Mouse (Mus musculus) macrophage (primary cell): ENCODE measurements around the gene 1700020L24Rik. TPM values are rescaled to one million over a fixed set of nuclear protein-coding genes. Genes with fewer than 3 reads are reported as not detected.
A peak's percentile ranks its signal among the peaks of the same experiment; 100 is the strongest.

Experiments
- H3K27ac ChIP-seq: fragments of 350-480 bp; formaldehyde crosslinking; 2 replicates; pipeline ENCODE4 v1.9.0; 2021
- H3K36me3 ChIP-seq: fragments of 350-480 bp; formaldehyde crosslinking; 2 replicates; pipeline ENCODE4 v1.9.0; 2021; ENCODE audit errors: inconsistent target
- H3K4me3 ChIP-seq: fragments of 350-480 bp; formaldehyde crosslinking; 2 replicates; pipeline ENCODE4 v1.9.0; 2021; ENCODE audit errors: inconsistent target
- H3K79me2 ChIP-seq: fragments of 350-480 bp; formaldehyde crosslinking; 2 replicates; pipeline ENCODE4 v1.9.0; 2021; ENCODE audit errors: inconsistent target
- WGBS: methylation state at CpG from one replicate; pipeline ENCODE4 v1.1.7; 2026; ENCODE audit warnings: inconsistent platforms; ENCODE audit not compliant: missing documents; 5-methylcytosine and 5-hydroxymethylcytosine counted together
- polyA plus RNA-seq: library from polyadenylated mRNA; stranded (reverse); fragments of 250-400 nt; gene quantifications from 3 replicates; pipeline ENCODE4 v1.2.4, GENCODE M21; 2018; ENCODE audit warnings: inconsistent platforms

1700020L24Rik gene
- polyA plus RNA-seq, 1 experiment from 2014 or later, result not detected

DNA sequence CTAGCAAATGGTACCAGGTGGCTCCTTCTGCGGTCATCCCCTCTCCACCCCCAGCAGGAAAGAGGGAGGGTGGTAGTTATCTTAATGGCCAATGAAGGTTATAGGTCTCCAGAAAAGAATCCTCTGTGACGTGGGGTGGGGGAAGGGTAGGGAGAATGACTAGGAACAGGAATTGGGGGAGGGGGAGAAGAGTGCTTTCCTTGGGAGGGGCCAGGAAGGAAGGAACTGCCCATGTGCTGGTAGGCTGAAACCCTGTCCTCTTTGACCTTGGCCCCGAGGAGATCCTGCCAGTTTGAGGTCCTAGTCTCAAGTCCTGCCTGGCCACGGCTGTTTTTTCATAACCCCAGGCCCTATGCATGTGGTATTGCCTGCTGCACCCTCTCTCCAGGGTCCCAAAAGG, 11.8 kb downstream of the 1700020L24Rik start:
- no peak overlapping the region for H3K4me3 ChIP-seq
- no peaks in the 10 kb centered on the region for H3K79me2 ChIP-seq
- WGBS, result 64% methylated on average over 3 of the region's 4 CpGs
- no peak overlapping the region for H3K27ac ChIP-seq
- no peaks in the 10 kb centered on the region for H3K36me3 ChIP-seq

DNA sequence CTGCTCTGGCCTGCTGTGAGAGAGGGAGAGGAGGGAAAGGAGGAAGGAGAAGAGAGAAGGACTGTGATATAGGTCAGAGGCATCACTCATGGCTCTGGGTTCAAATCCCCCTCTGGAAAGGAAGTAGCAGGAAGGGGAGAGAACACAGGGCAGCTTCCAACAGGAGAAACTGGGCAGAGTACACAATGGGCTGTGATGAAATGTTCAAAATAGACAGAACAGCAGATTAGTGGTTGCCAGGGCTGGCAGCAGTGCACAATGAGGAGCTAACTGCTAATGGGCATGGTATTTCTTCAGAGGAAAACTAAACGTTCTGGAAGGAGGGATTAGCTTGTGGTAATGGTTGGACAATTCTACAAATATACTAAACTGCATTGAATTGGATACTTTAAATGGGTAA, 13.1 kb downstream of the 1700020L24Rik start:
- WGBS, result 78% methylated on average over 1 of the region's 1 CpGs
- H3K79me2 ChIP-seq, result no peaks in the 10 kb centered on the region
- no peaks in the 10 kb centered on the region for H3K36me3 ChIP-seq
- H3K4me3 ChIP-seq, result no peak overlapping the region
- H3K27ac ChIP-seq, result no peak overlapping the region

DNA sequence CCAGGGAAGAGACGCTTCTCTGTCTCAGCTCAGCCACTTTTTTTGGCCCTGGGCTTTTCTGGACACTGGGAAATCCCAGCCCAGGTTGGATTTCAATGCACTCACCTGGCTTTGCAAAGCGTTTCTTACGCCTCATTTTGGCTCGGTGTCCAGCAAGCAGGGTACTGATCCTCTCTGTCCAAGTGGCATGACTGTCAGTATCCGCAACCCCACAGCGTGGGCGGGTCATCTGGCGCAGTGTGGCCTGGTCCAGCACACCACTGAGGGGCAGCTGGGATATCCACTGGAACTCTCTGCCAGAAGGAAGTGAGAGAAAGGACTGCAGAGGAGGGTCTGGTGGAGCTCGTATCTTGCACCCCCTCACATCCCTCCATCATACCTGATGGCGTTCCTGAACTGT, 13.8 kb downstream of the 1700020L24Rik start:
- H3K4me3 ChIP-seq, result no peak overlapping the region
- no peaks in the 10 kb centered on the region for H3K79me2 ChIP-seq
- no peak overlapping the region for H3K27ac ChIP-seq
- WGBS, result 90% methylated on average over 10 of the region's 10 CpGs
- no peaks in the 10 kb centered on the region for H3K36me3 ChIP-seq

GRCm38 (mm10) chr11:83454548-83454947, 17.1 kb downstream of the 1700020L24Rik start:
- H3K36me3 ChIP-seq, result no peaks in the 10 kb centered on the region
- 26% methylated on average over 4 of the region's 4 CpGs for WGBS
- H3K27ac ChIP-seq, result no peak overlapping the region
- H3K79me2 ChIP-seq, result no peaks in the 10 kb centered on the region
- H3K4me3 ChIP-seq, result no peak overlapping the region

DNA sequence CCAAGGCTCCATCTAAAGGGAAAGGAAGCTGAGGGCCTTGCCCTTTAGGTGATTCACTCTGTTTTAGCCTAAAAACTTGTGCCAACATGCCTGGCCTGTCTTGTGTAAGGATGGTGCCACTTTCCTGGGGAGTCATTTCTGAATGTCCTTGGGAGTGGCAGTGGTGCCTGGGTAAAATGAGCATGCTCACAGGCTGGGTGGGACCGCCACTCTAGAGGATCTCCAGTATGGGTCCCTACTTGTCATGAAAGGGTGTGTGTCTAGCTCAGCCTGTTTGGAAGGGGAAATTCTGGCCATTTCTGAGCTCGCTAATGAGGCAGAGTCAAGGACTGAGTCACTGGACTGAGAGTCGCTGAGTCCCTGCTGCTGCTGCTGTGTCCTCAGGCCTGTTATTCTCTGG, 18.1 kb downstream of the 1700020L24Rik start:
- H3K4me3 ChIP-seq, result no peak overlapping the region
- WGBS, result 86% methylated on average over 3 of the region's 3 CpGs
- no peaks in the 10 kb centered on the region for H3K36me3 ChIP-seq
- H3K27ac ChIP-seq, result no peak overlapping the region
- no peaks in the 10 kb centered on the region for H3K79me2 ChIP-seq

GRCm38 (mm10) chr11:83457257-83457656, 19.8 kb downstream of the 1700020L24Rik start:
- Histone ChIP-seq H3K27ac (no peak overlapping the region), H3K4me3 (no peak overlapping the region), H3K79me2 (no peaks in the 10 kb centered on the region), H3K36me3 (no peaks in the 10 kb centered on the region)
- WGBS, result 88% methylated on average over 7 of the region's 7 CpGs

GRCm38 (mm10) chr11:83457912-83458601, 20.6 kb downstream of the 1700020L24Rik start:
- no peaks in the 10 kb centered on the region for H3K36me3 ChIP-seq
- H3K79me2 ChIP-seq, result no peaks in the 10 kb centered on the region
- H3K4me3 ChIP-seq, result no peak overlapping the region
- 92% methylated on average over 9 of the region's 9 CpGs for WGBS
- H3K27ac ChIP-seq, result no peak overlapping the region

- no peaks in the 10 kb centered on the region for H3K36me3 ChIP-seq
- H3K27ac ChIP-seq, result no peak overlapping the region
- 74% methylated on average over 10 of the region's 10 CpGs for WGBS
- H3K4me3 ChIP-seq, result no peak overlapping the region
- no peaks in the 10 kb centered on the region for H3K79me2 ChIP-seq
Measured at GRCm38 (mm10) chr11:83461462-83462027, 24.1 kb downstream of the 1700020L24Rik start.

DNA sequence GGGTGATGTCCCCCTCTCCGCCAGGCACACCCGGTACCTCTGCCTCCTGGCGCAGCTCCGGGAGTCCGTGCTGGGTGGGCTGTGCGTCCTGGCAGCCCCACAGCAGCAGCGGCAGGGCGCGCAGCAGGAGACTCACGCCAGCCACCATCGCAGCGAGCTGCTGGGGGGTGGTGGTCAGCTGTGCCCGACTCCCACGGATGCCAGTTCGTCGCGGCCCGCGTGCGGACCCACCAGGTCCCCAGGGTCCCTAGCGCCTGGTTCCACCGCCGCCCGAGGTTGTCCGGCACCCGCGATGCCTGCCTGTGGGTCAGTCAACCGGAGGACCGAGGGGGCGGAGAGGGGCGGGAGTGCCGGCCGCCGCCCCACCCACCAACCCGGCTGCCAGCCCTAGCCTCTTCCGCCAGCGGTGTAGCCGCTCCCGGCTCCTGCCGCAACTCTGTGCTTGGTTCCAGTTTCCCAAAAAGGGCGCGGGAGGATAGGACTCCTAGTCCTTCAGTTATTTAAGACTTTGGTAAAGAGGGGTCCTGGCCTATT, 25.3 kb downstream of the 1700020L24Rik start, which contains the start of gene Mmp28:
Gene Mmp28 (minus strand): TSS at position 361 of the 534 bp plus-strand sequence.
- peak within 1 kb of the TSS; percentile 29; the same call in 1 of the 2 replicates for H3K4me3 ChIP-seq
- no peaks in the 10 kb centered on the region for H3K79me2 ChIP-seq
- no peaks in the 10 kb centered on the region for H3K36me3 ChIP-seq
- 3% methylated on average over 42 of the region's 42 CpGs for WGBS
- H3K27ac ChIP-seq, result no peak within 1 kb of the TSS

DNA sequence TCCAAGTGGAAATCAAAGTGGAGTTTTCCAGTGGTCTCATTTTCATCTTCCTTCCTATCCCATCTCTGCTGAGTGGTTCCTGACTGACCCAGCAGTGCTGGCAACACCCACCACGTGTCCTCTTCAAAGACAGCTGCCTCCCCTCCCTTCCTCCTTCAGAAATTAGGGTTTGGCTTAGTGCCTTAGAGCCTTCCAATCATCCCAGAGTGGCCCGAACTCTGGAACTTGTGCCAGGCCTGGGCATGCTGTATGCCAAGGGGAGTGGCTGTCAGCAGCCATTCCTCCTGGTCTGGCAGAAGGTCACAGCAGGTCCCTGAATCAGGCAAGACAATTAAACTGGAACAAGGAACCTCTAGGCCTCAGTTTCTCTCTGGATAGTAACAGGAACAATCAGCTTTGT, 28.5 kb downstream of the 1700020L24Rik start:
- Histone ChIP-seq H3K4me3 (no peak overlapping the region), H3K79me2 (no peaks in the 10 kb centered on the region), H3K36me3 (no peaks in the 10 kb centered on the region), H3K27ac (no peak overlapping the region)
- WGBS, result 67% methylated on average over 2 of the region's 2 CpGs

- no peak overlapping the region for H3K27ac ChIP-seq
Measured at GRCm38 (mm10) chr11:83467120-83467652, 29.7 kb downstream of the 1700020L24Rik start.

GRCm38 (mm10) chr11:83468765-83469164, 31.3 kb downstream of the 1700020L24Rik start:
- WGBS, result 96% methylated on average over 3 of the region's 3 CpGs
- Histone ChIP-seq H3K79me2 (peaks cover 6% of the 10 kb centered on the region), H3K36me3 (no peaks in the 10 kb centered on the region), H3K27ac (no peak overlapping the region), H3K4me3 (no peak overlapping the region)

More at GRCm38 (mm10) chr11:83467120-83467652, 29.7 kb downstream of the 1700020L24Rik start:
- WGBS, result 32% methylated on average over 11 of the region's 11 CpGs
- H3K36me3 ChIP-seq, result no peaks in the 10 kb centered on the region
- H3K4me3 ChIP-seq, result no peak overlapping the region
- H3K79me2 ChIP-seq, result no peaks in the 10 kb centered on the region

- H3K27ac ChIP-seq, result peak overlapping the region; percentile 93
- WGBS, result 100% methylated on average over 2 of the region's 2 CpGs
Measured at GRCm38 (mm10) chr11:83471766-83472165, 34.3 kb downstream of the 1700020L24Rik start.

GRCm38 (mm10) chr11:83472324-83473234, 35.1 kb downstream of the 1700020L24Rik start, which contains the start of gene Taf15:
TSS of gene Taf15 (plus strand) at chr11:83473086.
- H3K4me3 ChIP-seq, result peak within 1 kb of the TSS; percentile 83
- under 1% methylated on average over 65 of the region's 66 CpGs for WGBS
- peak within 1 kb of the TSS; percentile 93 for H3K27ac ChIP-seq
- H3K79me2 ChIP-seq, result peaks cover 44% of the 10 kb centered on the region
- H3K36me3 ChIP-seq, result 0 out of 2 replicates have a peak, but pooled peaks cover 8% of the 10 kb centered on the region

More at GRCm38 (mm10) chr11:83471766-83472165, 34.3 kb downstream of the 1700020L24Rik start:
- Histone ChIP-seq H3K36me3 (0 out of 2 replicates have a peak, but pooled peaks cover 4% of the 10 kb centered on the region), H3K79me2 (peaks cover 36% of the 10 kb centered on the region), H3K4me3 (no peak overlapping the region; the same call in 1 of the 2 replicates)
